ENCODE assay signal across 7 mouse cellular contexts in the genomic region with DNA sequence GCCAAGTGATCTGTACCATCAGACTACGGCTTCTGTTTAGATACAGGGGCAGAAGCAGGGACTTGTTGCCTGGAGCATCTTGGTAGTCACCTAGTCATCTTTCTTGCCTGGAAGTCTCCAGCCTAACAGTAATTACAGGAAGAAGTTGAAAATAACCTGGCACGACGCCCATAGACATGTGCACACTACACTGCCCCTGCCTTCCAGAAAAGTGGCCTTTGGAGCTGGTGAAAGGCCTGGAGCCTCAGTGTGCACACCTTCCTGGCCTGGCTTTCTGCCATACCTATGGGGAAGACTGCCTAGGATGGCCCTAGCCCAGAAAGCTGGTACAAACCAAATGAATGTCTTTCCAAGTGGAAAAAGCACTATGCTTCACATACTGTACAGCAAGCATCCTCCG.
DNase-seq lines count a peak whose midpoint lies in the region; ATAC-seq and TF ChIP-seq lines count a peak whose summit lies in the region.

No protein-coding gene starts in this region.

- no peak overlapping the region for H3K4me3 ChIP-seq in midbrain, postnatal 0 days (ENCODE audit: low read depth, low read length)
- H3K4me3 ChIP-seq in midbrain, embryonic 14.5 days (replicated peaks; ENCODE audit: low read depth, low read length) = no peak overlapping the region

- H3K27ac ChIP-seq in midbrain, postnatal 0 days (ENCODE audit: low read depth, low read length) = no peak overlapping the region
- no peak overlapping the region for H3K27ac ChIP-seq in midbrain, embryonic 14.5 days (replicated peaks; ENCODE audit: low read depth, low read length)

- no peak overlapping the region for H3K4me2 ChIP-seq in midbrain, postnatal 0 days (ENCODE audit: low read depth, low read length, poor library complexity, severe bottlenecking)
- H3K4me2 ChIP-seq in midbrain, embryonic 14.5 days (ENCODE audit: low read length) = no peak overlapping the region

- H3K9me3 ChIP-seq in midbrain, postnatal 0 days (ENCODE audit: low read length) = no peaks in the 10 kb centered on the region
- no peaks in the 10 kb centered on the region for H3K9me3 ChIP-seq in midbrain, embryonic 14.5 days (ENCODE audit: control insufficient read depth, low read length)

- no peak for TF ChIP-seq CTCF in midbrain, postnatal 0 days (IDR thresholded peaks at IDR 0.05)

- ATAC-seq in midbrain, postnatal 0 days (ENCODE audit: low FRiP score) = no peak
- ATAC-seq in midbrain, embryonic 14.5 days (ENCODE audit: low FRiP score, low TSS enrichment) = no peak

- DNase-seq in midbrain, postnatal 0 days (ENCODE audit: low spot score) = no peak
- DNase-seq in midbrain, embryonic 14.5 days = no peak
- peak; percentile 78 to 85 for DNase-seq in cerebellum, postnatal 25 days
- peak; percentile 62 for DNase-seq in heart, postnatal 4 days
- DNase-seq in spleen, postnatal 4 days (ENCODE audit: low spot score in 2 of 2) = no peak
- no peak for DNase-seq in embryo, embryonic 10.5 days (ENCODE audit: low spot score)
- DNase-seq in embryo, embryonic 11 days = no peak

- H3K27me3 ChIP-seq in midbrain, postnatal 0 days (ENCODE audit: insufficient read depth, low read length) = no peaks in the 10 kb centered on the region
- H3K27me3 ChIP-seq in midbrain, embryonic 14.5 days (ENCODE audit: control insufficient read depth, insufficient read depth, low read length) = no peaks in the 10 kb centered on the region

- H3K4me1 ChIP-seq in midbrain, postnatal 0 days (ENCODE audit: insufficient read depth, low read length) = peaks cover 4% of the 10 kb centered on the region; the same call in 1 of the 2 replicates
- H3K4me1 ChIP-seq in midbrain, embryonic 14.5 days (ENCODE audit: control insufficient read depth, insufficient read depth, low read length) = peaks cover 23% of the 10 kb centered on the region

- 0 out of 2 replicates have a peak overlapping the region, but pooled peaks have one; percentile 8 for H3K9ac ChIP-seq in midbrain, postnatal 0 days (replicated peaks; ENCODE audit: low read length, poor library complexity, severe bottlenecking)
- H3K9ac ChIP-seq in midbrain, embryonic 14.5 days (replicated peaks; ENCODE audit: low read length) = no peak overlapping the region

- WGBS in midbrain, postnatal 0 days = 87% methylated on average over 4 of the region's 4 CpGs
- WGBS in midbrain, embryonic 14.5 days = 93% methylated on average over 4 of the region's 4 CpGs

- no peaks in the 10 kb centered on the region for H3K36me3 ChIP-seq in midbrain, postnatal 0 days (ENCODE audit: insufficient read depth, low read length)
- H3K36me3 ChIP-seq in midbrain, embryonic 14.5 days (ENCODE audit: control insufficient read depth, insufficient read depth, low read length) = peaks cover 17% of the 10 kb centered on the region

Comparison
In these comparisons a context has a peak if more than half of its experiments do, and no peak if none do; other contexts are left out.
1. DNase-seq: peak in cerebellum, postnatal 25 days (2 of 2) and heart, postnatal 4 days (single experiment); none in midbrain, postnatal 0 days (single experiment), midbrain, embryonic 14.5 days (single experiment), spleen, postnatal 4 days (0 of 2), embryo, embryonic 10.5 days (single experiment) and embryo, embryonic 11 days (single experiment).